Mouse (Mus musculus): Measurements from ENCODE around the gene Hes2. TPM values are rescaled to one million over a fixed set of nuclear protein-coding genes. Genes with fewer than 3 reads are reported as not detected.

The Hes2 gene
- total RNA-seq, 2 experiments from 2014 or later: not detected

- intact Hi-C loops (cut with DNase I): no loop called here
- DNase-seq: no peak
These were observed 47.5 kb downstream of the Hes2 start for GRCm38 (mm10) chr4:152206199-152206598.

DNA sequence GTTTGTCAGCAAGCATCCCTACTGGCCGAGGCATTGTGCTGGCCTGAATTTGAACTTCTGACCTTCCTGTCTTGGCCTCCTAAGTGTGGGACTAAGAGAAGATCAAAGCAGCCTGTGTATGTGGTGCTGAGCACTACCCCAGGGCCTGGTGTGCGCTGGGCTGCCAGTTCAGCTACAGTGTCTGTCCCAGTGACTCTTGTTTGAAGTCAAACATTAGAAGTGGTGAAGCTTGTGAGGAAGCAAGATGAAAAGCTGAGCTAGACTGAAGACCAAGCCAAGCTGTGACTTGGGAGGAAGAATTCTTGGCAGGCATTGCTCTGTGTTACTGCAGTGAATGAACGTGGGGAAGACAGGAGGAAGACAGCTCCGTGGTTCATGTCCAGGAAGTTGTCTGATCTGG is 51.0 kb downstream of the Hes2 start:
- intact Hi-C loops (cut with DNase I): loop anchor here (5.0 kb wide), 1 partner anchor 223 kb away; no protein-coding TSS in a partner anchor

More for the DNA sequence above, 51.0 kb downstream of the Hes2 start:
- no peak for DNase-seq

Other genes with a start within 250 kb of the Hes2 start
- 100 to 1,000 TPM in 1 of 2 experiments, 10 to 100 TPM in 1; 98.5 to 107 TPM for gene Dnajc11, start 225.2 kb upstream of the Hes2 start, total RNA-seq (2021)
- 10 to 100 TPM; 10.3 to 12.5 TPM for gene Thap3, start 169.9 kb upstream of the Hes2 start, total RNA-seq (2021)
- 10 to 100 TPM in 1 of 2 experiments, 1 to 10 TPM in 1; 8.5 to 11.3 TPM for gene Phf13, start 162.6 kb upstream of the Hes2 start, total RNA-seq (2021)
- 10 to 100 TPM; 43.5 to 49.4 TPM for gene Klhl21, start 150.1 kb upstream of the Hes2 start, total RNA-seq (2021)
- gene Zbtb48, start 131.2 kb upstream of the Hes2 start, total RNA-seq (2021): 1 to 10 TPM; 4.9 to 5.2 TPM
- under 1 TPM; 0.10 to 0.17 TPM for gene Tas1r1, start 120.3 kb upstream of the Hes2 start, total RNA-seq (2021)
- gene Nol9, start 119.5 kb upstream of the Hes2 start, total RNA-seq (2021): 10 to 100 TPM; 11.3 to 13.5 TPM
- 10 to 100 TPM; 33.5 to 35.8 TPM for gene Plekhg5, start 86.4 kb upstream of the Hes2 start, total RNA-seq (2021)
- gene Tnfrsf25, start 42.9 kb upstream of the Hes2 start, total RNA-seq (2021): 1 to 10 TPM; 1.9 TPM
- gene Espn, start 6.5 kb upstream of the Hes2 start, total RNA-seq (2021): 1 to 10 TPM; 1.3 to 1.4 TPM
- 10 to 100 TPM; 48.3 to 53.2 TPM for gene Acot7, start 19.3 kb downstream of the Hes2 start, total RNA-seq (2021)
- 10 to 100 TPM; 30.2 to 31.3 TPM for gene Gpr153, start 115.4 kb downstream of the Hes2 start, total RNA-seq (2021)
- gene Hes3, start 132.8 kb downstream of the Hes2 start, total RNA-seq (2021): not detected
- gene Icmt, start 138.4 kb downstream of the Hes2 start, total RNA-seq (2021): 10 to 100 TPM; 27.3 to 33.4 TPM
- gene Rnf207, start 160.1 kb downstream of the Hes2 start, total RNA-seq (2021): 100 to 1,000 TPM in 1 of 2 experiments, 10 to 100 TPM in 1; 95.9 to 112 TPM
- 100 to 1,000 TPM; 283 to 290 TPM for gene Rpl22, start 166.9 kb downstream of the Hes2 start, total RNA-seq (2021)
- under 1 TPM; 0.05 to 0.17 TPM for gene Chd5, start 179.8 kb downstream of the Hes2 start, total RNA-seq (2021)